Mouse (Mus musculus) left cerebral cortex, postnatal 14 days (tissue): ENCODE measurements around the gene Limch1. TPM values are rescaled to one million over a fixed set of nuclear protein-coding genes. Genes with fewer than 3 reads are reported as not detected.

ENCODE experiments used
- DNase-seq, 2 experiments: peaks; one replicate each; pipeline ENCODE4 v3.0.0; 2021 to 2022; ENCODE audit warnings: low spot score in 2 of 2, mixed read lengths in 1 of 2
- intact Hi-C: fragments of 180-260 bp; cut with DNase I; formaldehyde crosslinking; loops from one replicate; pipeline ENCODE4 v1.15.1; 2025
- total RNA-seq, 2 experiments: library from RNA; stranded (reverse); gene quantifications; 2 replicates each; pipeline ENCODE4 v1.2.3; 2021

The Limch1 gene
- total RNA-seq, 2 experiments from 2014 or later: 101 TPM

- no peak for DNase-seq
- intact Hi-C loops: no loop called here
These were observed 243.9 kb downstream of the Limch1 start for GRCm38 (mm10) chr5:66989531-66989930.

- intact Hi-C loops: no loop called here
- no peak for DNase-seq
These were observed 246.8 kb downstream of the Limch1 start for GRCm38 (mm10) chr5:66992401-66992800.

- DNase-seq: no peak
- intact Hi-C loops: no loop called here
These were observed 247.4 kb downstream of the Limch1 start for GRCm38 (mm10) chr5:66993076-66993475.

GRCm38 (mm10) chr5:66996124-66996523 lies 250.5 kb downstream of the Limch1 start:
- intact Hi-C loops: loop anchor here (5.0 kb wide), 1 partner anchor 284 kb away; no protein-coding TSS in a partner anchor
- no peak for DNase-seq

- DNase-seq: peak; percentile 89
- intact Hi-C loops: loop anchor here (5.0 kb wide), 1 partner anchor 285 kb away; no protein-coding TSS in a partner anchor
These were observed 251.4 kb downstream of the Limch1 start for GRCm38 (mm10) chr5:66996886-66997599.

GRCm38 (mm10) chr5:66997600-66997930 lies 251.9 kb downstream of the Limch1 start:
- DNase-seq: no peak
- intact Hi-C loops: loop anchor here (5.0 kb wide), 1 partner anchor 285 kb away; no protein-coding TSS in a partner anchor

- intact Hi-C loops: loop anchor here (5.0 kb wide), 1 partner anchor 286 kb away; no protein-coding TSS in a partner anchor
- DNase-seq: no peak
These were observed 252.7 kb downstream of the Limch1 start for GRCm38 (mm10) chr5:66998341-66998740.

GRCm38 (mm10) chr5:67002346-67002745 lies 256.7 kb downstream of the Limch1 start:
- no peak for DNase-seq
- intact Hi-C loops: no loop called here

GRCm38 (mm10) chr5:67004619-67005018 lies 259.0 kb downstream of the Limch1 start:
- no peak for DNase-seq
- intact Hi-C loops: no loop called here

- intact Hi-C loops: no loop called here
- peak in 1 of 2 experiments; percentile 42 for DNase-seq
These were observed 265.6 kb downstream of the Limch1 start for GRCm38 (mm10) chr5:67011043-67011870.

GRCm38 (mm10) chr5:67011985-67012384 lies 266.4 kb downstream of the Limch1 start:
- no peak for DNase-seq
- intact Hi-C loops: no loop called here

- intact Hi-C loops: no loop called here
- no peak for DNase-seq
These were observed 268.3 kb downstream of the Limch1 start for GRCm38 (mm10) chr5:67013926-67014325.

GRCm38 (mm10) chr5:67016450-67016849 lies 270.8 kb downstream of the Limch1 start:
- DNase-seq: peak; percentile 55 to 84

GRCm38 (mm10) chr5:67024459-67025050 lies 278.9 kb downstream of the Limch1 start:
- intact Hi-C loops: no loop called here
- peak in 1 of 2 experiments; percentile 26 for DNase-seq

More at GRCm38 (mm10) chr5:67016450-67016849, 270.8 kb downstream of the Limch1 start:
- intact Hi-C loops: loop anchor here (2.0 kb wide), 1 partner anchor 318 kb away; no protein-coding TSS in a partner anchor

GRCm38 (mm10) chr5:67025095-67025494 lies 279.5 kb downstream of the Limch1 start:
- DNase-seq: no peak
- intact Hi-C loops: no loop called here

GRCm38 (mm10) chr5:67025581-67025980 lies 280.0 kb downstream of the Limch1 start:
- no peak for DNase-seq
- intact Hi-C loops: no loop called here

GRCm38 (mm10) chr5:67028786-67029185 lies 283.2 kb downstream of the Limch1 start:
- intact Hi-C loops: no loop called here
- no peak for DNase-seq

GRCm38 (mm10) chr5:67029946-67030345 lies 284.3 kb downstream of the Limch1 start:
- DNase-seq: no peak
- intact Hi-C loops: no loop called here

- intact Hi-C loops: no loop called here
- DNase-seq: no peak
These were observed 287.0 kb downstream of the Limch1 start for GRCm38 (mm10) chr5:67032601-67033000.

- intact Hi-C loops: no loop called here
- DNase-seq: no peak
These were observed 298.3 kb downstream of the Limch1 start for GRCm38 (mm10) chr5:67043932-67044331.
